Mouse (Mus musculus) neural tube, embryonic 15.5 days (tissue): ENCODE data around the gene Daam2. TPM values are rescaled to one million over a fixed set of nuclear protein-coding genes. Genes with fewer than 3 reads are reported as not detected.
A peak's percentile ranks its signal among the peaks of the same experiment; 100 is the strongest.

Source experiments
- ATAC-seq: fragments of 200-750 bp; cut with Nextera tagmentation; 2 replicates; pipeline ENCODE4 v1.8.0; 2017; ENCODE audit warnings: mild to moderate bottlenecking, moderate TSS enrichment, moderate library complexity; ENCODE audit not compliant: low FRiP score
- H3K27ac ChIP-seq: fragments of 300-500 bp; sonication (generic); replicated peaks from 2 replicates; pipeline ENCODE4 v1.5.1; 2015; ENCODE audit warnings: mild to moderate bottlenecking, inconsistent platforms
- H3K27me3 ChIP-seq: fragments of 300-500 bp; sonication (generic); replicated peaks from 2 replicates; pipeline ENCODE4 v1.6.1; 2015; ENCODE audit warnings: inconsistent platforms
- H3K36me3 ChIP-seq: fragments of 300-500 bp; sonication (generic); 2 replicates; pipeline ENCODE4 v1.6.1; 2015; ENCODE audit warnings: inconsistent platforms
- H3K4me1 ChIP-seq: fragments of 300-500 bp; sonication (generic); 2 replicates; pipeline ENCODE4 v1.6.1; 2015; ENCODE audit warnings: inconsistent platforms
- H3K4me2 ChIP-seq: fragments of 300-500 bp; sonication (generic); 2 replicates; pipeline ENCODE4 v1.6.1; 2015; ENCODE audit warnings: inconsistent platforms, mild to moderate bottlenecking, moderate library complexity
- H3K4me3 ChIP-seq: fragments of 300-500 bp; sonication (generic); replicated peaks from 2 replicates; pipeline ENCODE4 v1.5.1; 2015; ENCODE audit warnings: mild to moderate bottlenecking, inconsistent platforms
- H3K9ac ChIP-seq: fragments of 300-500 bp; sonication (generic); replicated peaks from 2 replicates; pipeline ENCODE4 v1.6.1; 2015; ENCODE audit warnings: mild to moderate bottlenecking, inconsistent platforms
- H3K9me3 ChIP-seq: fragments of 300-500 bp; sonication (generic); replicated peaks from 2 replicates; pipeline ENCODE4 v1.6.1; 2016; ENCODE audit warnings: inconsistent platforms
- WGBS: fragments of 180-500 bp; shearing (Covaris S2); methylation state at CpG from one replicate; pipeline ENCODE4 v1.1.7; 2015; ENCODE audit warnings: mixed read lengths; 5-methylcytosine and 5-hydroxymethylcytosine counted together
- polyA plus RNA-seq: library from polyadenylated mRNA; unstranded; fragments of >200 nt; fragmentation: Nextera tagmentation; extraction: Ambion mirVana; gene quantifications from 2 replicates; pipeline ENCODE4 v1.2.1, GENCODE M21; 2015

Gene Daam2
- polyA plus RNA-seq, 1 experiment from 2014 or later, result 4.0 TPM

- no peaks in the 10 kb centered on the region; the same call in 1 of the 2 replicates for H3K27me3 ChIP-seq
- H3K9me3 ChIP-seq, result no peaks in the 10 kb centered on the region
- H3K4me2 ChIP-seq, result peak overlapping the region; percentile 63
- 51% methylated on average over 4 of the region's 4 CpGs for WGBS
- no peak for ATAC-seq
- H3K9ac ChIP-seq, result no peak overlapping the region
- H3K36me3 ChIP-seq, result no peaks in the 10 kb centered on the region
- H3K27ac ChIP-seq, result no peak overlapping the region
- peak overlapping the region; percentile 42 for H3K4me3 ChIP-seq
- peaks cover 21% of the 10 kb centered on the region for H3K4me1 ChIP-seq
Observed at GRCm38 (mm10) chr17:49561985-49562384, 2.2 kb downstream of the Daam2 start.

DNA sequence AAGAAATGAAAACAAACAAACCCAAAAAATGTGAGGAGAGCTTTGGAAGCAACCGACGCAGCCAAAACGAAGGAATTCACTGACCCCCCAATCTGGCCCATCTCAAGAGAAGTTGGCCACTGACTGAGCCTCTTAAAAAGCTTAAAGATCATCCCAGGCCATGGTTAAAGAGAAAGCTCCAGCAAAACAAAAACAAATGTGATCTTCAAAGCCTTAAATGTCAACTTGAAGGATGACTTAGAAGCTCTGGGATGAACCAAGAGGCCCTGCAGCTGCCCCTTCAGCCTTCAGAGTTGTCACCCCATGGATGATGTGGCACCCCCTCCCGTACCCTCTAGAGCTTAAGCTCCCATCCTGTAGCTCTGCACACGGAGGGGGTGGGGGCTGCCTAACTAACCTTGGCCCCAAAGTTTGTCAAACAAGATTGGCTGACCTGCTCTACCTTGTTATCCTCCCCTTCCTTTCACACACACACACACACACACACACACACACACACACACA, 4.3 kb downstream of the Daam2 start:
- Histone ChIP-seq H3K27ac (no peak overlapping the region), H3K9ac (no peak overlapping the region), H3K36me3 (no peaks in the 10 kb centered on the region), H3K27me3 (no peaks in the 10 kb centered on the region; the same call in 1 of the 2 replicates), H3K4me3 (no peak overlapping the region), H3K4me2 (0 out of 2 replicates have a peak overlapping the region, but pooled peaks have one; percentile 10), H3K4me1 (peaks cover 21% of the 10 kb centered on the region), H3K9me3 (no peaks in the 10 kb centered on the region)
- 16% methylated on average over 5 of the region's 5 CpGs for WGBS
- no peak for ATAC-seq

DNA sequence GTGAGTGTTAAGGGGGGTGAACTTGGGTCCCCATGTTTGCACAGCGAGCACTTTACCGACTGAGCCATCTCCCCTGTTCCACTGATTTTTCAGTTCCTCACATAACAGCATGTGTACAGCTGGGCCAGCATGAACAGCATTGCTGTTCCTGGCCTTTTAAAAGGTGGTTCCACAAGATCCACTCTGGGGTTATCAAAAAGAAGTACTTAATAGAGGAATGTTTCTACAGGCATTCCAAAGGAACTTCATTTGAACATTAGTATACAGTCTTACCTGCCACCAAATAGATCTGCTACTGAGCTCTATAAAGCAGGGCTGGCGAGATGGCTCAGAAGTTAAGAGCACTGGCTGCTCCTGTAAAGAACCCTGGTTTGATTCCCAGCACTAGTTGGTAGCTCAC, 8.0 kb downstream of the Daam2 start:
- no peak overlapping the region for H3K4me2 ChIP-seq
- H3K27me3 ChIP-seq, result no peaks in the 10 kb centered on the region
- no peaks in the 10 kb centered on the region for H3K36me3 ChIP-seq
- no peak overlapping the region for H3K9ac ChIP-seq
- H3K4me3 ChIP-seq, result no peak overlapping the region
- H3K27ac ChIP-seq, result no peak overlapping the region
- H3K4me1 ChIP-seq, result no peaks in the 10 kb centered on the region
- 94% methylated on average over 3 of the region's 3 CpGs for WGBS
- no peak for ATAC-seq
- no peaks in the 10 kb centered on the region for H3K9me3 ChIP-seq

GRCm38 (mm10) chr17:49551991-49552390, 12.2 kb downstream of the Daam2 start:
- Histone ChIP-seq H3K27me3 (no peaks in the 10 kb centered on the region), H3K4me1 (no peaks in the 10 kb centered on the region), H3K9ac (no peak overlapping the region), H3K4me3 (no peak overlapping the region), H3K27ac (no peak overlapping the region), H3K36me3 (no peaks in the 10 kb centered on the region), H3K9me3 (no peaks in the 10 kb centered on the region), H3K4me2 (no peak overlapping the region)
- WGBS, result 86% methylated on average over 7 of the region's 7 CpGs
- no peak for ATAC-seq

- no peak for ATAC-seq
- Histone ChIP-seq H3K27ac (no peak overlapping the region), H3K27me3 (no peaks in the 10 kb centered on the region), H3K4me3 (no peak overlapping the region), H3K9ac (no peak overlapping the region), H3K36me3 (no peaks in the 10 kb centered on the region), H3K4me1 (no peaks in the 10 kb centered on the region), H3K4me2 (no peak overlapping the region), H3K9me3 (no peaks in the 10 kb centered on the region)
- 90% methylated on average over 2 of the region's 2 CpGs for WGBS
Observed at GRCm38 (mm10) chr17:49551465-49551864, 12.7 kb downstream of the Daam2 start.

DNA sequence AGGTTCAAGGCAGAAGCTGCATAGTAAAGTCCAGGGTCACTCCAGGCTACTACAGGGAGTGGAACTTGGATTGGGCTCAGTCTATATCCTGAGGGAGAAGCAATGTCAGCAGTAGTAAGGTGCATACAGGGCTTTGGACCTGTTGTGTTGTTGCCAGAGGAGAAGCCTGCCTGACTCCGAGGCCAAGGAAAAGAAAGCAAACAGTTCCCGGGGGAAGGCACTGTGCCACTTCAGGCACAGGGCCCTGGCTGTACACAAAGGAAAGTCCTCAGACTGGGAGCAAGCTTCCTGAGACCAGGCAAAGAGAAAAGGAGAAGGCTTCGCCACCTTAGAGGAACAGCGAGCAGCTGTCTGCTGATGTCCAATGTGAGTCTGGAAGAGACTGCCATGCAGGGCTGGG, 18.1 kb downstream of the Daam2 start:
- 0 out of 2 replicates have a peak overlapping the region, but pooled peaks have one; percentile 5 for H3K27ac ChIP-seq
- no peak for ATAC-seq
- no peak overlapping the region for H3K4me3 ChIP-seq
- H3K36me3 ChIP-seq, result no peaks in the 10 kb centered on the region
- H3K27me3 ChIP-seq, result no peaks in the 10 kb centered on the region
- no peaks in the 10 kb centered on the region for H3K9me3 ChIP-seq
- WGBS, result 73% methylated on average over 4 of the region's 4 CpGs
- H3K4me2 ChIP-seq, result no peak overlapping the region
- H3K9ac ChIP-seq, result no peak overlapping the region
- 0 out of 2 replicates have a peak, but pooled peaks cover 2% of the 10 kb centered on the region for H3K4me1 ChIP-seq

DNA sequence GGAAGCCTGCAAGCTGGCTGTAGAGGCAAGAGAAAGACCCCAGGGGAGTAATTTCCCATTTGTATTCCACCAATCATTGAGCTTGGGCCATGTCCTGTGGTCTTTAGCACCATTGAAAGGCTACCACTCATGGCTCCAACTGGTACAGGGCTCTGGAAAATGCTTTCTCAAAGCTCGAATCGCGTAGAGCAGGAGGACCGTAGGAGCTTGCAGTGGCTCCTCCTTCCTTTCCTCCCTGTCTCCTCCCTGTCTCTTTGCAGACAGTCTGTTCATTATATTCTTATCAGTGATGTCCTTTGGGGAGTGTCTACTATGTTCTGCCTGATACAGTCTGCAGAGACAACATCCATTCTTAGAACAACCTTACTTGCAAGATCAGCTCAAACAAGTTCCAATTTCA, 18.7 kb downstream of the Daam2 start:
- Histone ChIP-seq H3K9me3 (no peaks in the 10 kb centered on the region), H3K27me3 (no peaks in the 10 kb centered on the region), H3K4me2 (no peak overlapping the region), H3K4me1 (peaks cover 3% of the 10 kb centered on the region; the same call in 1 of the 2 replicates), H3K4me3 (no peak overlapping the region), H3K36me3 (no peaks in the 10 kb centered on the region), H3K27ac (no peak overlapping the region), H3K9ac (no peak overlapping the region)
- ATAC-seq, result no peak
- 83% methylated on average over 4 of the region's 4 CpGs for WGBS

GRCm38 (mm10) chr17:49544561-49544960, 19.6 kb downstream of the Daam2 start:
- Histone ChIP-seq H3K9ac (no peak overlapping the region), H3K27ac (no peak overlapping the region), H3K9me3 (no peaks in the 10 kb centered on the region), H3K4me1 (peaks cover 5% of the 10 kb centered on the region; the same call in 1 of the 2 replicates), H3K36me3 (no peaks in the 10 kb centered on the region), H3K4me3 (no peak overlapping the region), H3K27me3 (no peaks in the 10 kb centered on the region), H3K4me2 (no peak overlapping the region)
- WGBS, result 99% methylated on average over 2 of the region's 2 CpGs
- ATAC-seq, result no peak

DNA sequence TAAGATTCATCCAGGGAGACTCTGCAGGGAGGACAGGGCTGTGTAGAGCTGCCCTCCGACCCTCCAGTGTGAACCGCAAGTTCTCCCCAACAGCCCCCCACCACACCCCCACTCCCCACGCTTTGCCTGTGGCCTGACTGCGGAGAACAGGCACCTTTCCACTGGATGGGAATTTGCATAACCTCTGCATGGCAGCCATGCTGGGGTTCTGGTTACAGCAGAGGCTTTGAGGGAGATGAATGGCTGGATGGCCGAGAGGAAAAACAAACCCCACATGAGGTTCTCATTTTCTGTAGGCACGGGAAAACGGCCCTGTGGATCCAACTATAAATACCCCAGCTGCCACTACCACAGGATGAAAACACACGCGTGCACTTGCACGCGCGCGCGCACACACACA, 23.4 kb downstream of the Daam2 start:
- Histone ChIP-seq H3K27ac (no peak overlapping the region), H3K9me3 (no peaks in the 10 kb centered on the region), H3K36me3 (no peaks in the 10 kb centered on the region), H3K4me2 (no peak overlapping the region), H3K9ac (no peak overlapping the region), H3K27me3 (no peaks in the 10 kb centered on the region), H3K4me3 (no peak overlapping the region), H3K4me1 (peaks cover 16% of the 10 kb centered on the region; the same call in 1 of the 2 replicates)
- no peak for ATAC-seq
- WGBS, result 70% methylated on average over 14 of the region's 14 CpGs

DNA sequence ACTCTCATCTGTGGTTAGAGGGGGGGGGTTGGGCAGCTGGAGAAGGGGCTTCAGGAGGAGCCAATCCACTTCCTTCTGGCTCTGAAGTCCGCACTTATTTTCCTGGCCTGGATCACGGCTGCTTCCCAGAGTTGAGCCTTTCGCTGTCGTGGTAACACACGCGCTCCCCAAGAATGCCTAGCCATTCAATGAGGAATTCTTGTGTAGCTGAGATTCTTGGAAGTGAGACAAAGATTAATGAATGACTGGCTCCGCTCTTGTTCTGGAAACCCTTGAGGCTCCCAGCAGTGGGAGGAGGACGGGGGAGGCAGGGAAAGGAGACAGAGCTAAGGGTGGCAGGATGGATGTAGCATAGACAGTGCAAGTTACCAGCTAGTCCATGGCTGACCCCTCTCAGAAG, 24.9 kb downstream of the Daam2 start:
- no peak overlapping the region for H3K4me3 ChIP-seq
- no peaks in the 10 kb centered on the region for H3K36me3 ChIP-seq
- H3K27me3 ChIP-seq, result no peaks in the 10 kb centered on the region
- H3K27ac ChIP-seq, result no peak overlapping the region; the same call in 1 of the 2 replicates
- WGBS, result 13% methylated on average over 8 of the region's 8 CpGs
- peak; percentile 82 for ATAC-seq
- H3K9me3 ChIP-seq, result no peaks in the 10 kb centered on the region
- H3K9ac ChIP-seq, result no peak overlapping the region
- peaks cover 21% of the 10 kb centered on the region; the same call in 1 of the 2 replicates for H3K4me1 ChIP-seq
- H3K4me2 ChIP-seq, result no peak overlapping the region

DNA sequence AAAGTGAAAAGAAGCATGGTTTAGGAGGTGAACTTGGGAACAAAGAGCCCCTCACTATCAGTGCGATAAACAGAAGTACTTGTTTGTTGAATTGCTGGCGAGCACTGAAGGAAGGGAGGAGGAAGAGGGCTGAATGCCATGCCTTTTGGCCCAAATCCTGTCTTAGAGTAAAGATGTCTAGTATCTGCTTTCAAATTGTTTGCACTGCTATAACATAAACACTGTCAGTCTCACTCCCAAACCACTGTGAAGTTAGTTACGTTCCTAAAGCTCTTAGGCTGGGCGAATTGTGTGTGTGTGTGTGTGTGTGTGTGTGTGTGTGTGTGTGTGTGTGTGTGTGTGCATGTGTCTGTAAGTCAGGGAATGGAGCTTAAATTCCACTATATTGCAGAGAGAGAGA, 28.6 kb downstream of the Daam2 start:
- Histone ChIP-seq H3K9me3 (no peaks in the 10 kb centered on the region), H3K4me2 (no peak overlapping the region), H3K4me3 (no peak overlapping the region), H3K4me1 (peaks cover 19% of the 10 kb centered on the region; the same call in 1 of the 2 replicates), H3K27ac (no peak overlapping the region), H3K9ac (no peak overlapping the region), H3K36me3 (no peaks in the 10 kb centered on the region), H3K27me3 (no peaks in the 10 kb centered on the region)
- WGBS, result 40% methylated on average over 4 of the region's 4 CpGs
- no peak for ATAC-seq

GRCm38 (mm10) chr17:49534267-49534719, 29.9 kb downstream of the Daam2 start:
- no peaks in the 10 kb centered on the region for H3K9me3 ChIP-seq
- H3K4me2 ChIP-seq, result no peak overlapping the region

More at GRCm38 (mm10) chr17:49534267-49534719, 29.9 kb downstream of the Daam2 start:
- no peak for ATAC-seq
- Histone ChIP-seq H3K4me3 (no peak overlapping the region), H3K27ac (no peak overlapping the region), H3K9ac (no peak overlapping the region), H3K27me3 (no peaks in the 10 kb centered on the region), H3K36me3 (no peaks in the 10 kb centered on the region), H3K4me1 (peaks cover 16% of the 10 kb centered on the region; the same call in 1 of the 2 replicates)
- 58% methylated on average over 9 of the region's 9 CpGs for WGBS
